Comparison of ENCODE assay signal across 23 mouse cellular contexts in the genomic region with DNA sequence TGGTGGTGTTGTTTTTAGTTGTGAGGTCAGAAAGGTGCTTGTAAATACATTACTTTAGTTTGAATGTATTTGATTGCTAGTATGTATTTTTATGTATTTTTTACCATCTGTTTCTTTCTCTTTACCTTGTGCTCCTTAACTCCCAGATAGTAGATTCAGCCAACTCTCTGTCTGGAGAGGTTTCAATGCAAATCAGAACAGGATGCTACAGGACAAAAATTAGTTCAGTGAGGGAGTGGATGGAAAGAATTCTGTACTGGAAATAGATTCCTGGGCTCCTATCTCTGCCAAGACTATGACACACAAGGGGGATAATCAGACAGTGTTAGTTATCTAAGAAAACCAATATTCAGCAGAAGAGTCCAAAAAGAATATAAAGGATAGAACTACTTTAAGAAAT. TPM values are rescaled to one million over a fixed set of nuclear protein-coding genes. Genes with fewer than 3 reads are reported as not detected.
"Had no signal": no experiment of that assay in that cellular context is flagged by ENCODE, and none has a peak within 500 bp of the region (broad histone marks: within the 10 kb centered on the region; RNA-seq: fewer than 3 reads in every experiment).

No protein-coding gene starts in this region.

- DNase-seq: retina, postnatal 1 day; right cerebral cortex, postnatal 25 days; right cerebral cortex, postnatal 4 days; spleen, adult 18-20 months; thymus, adult 18-20 months; thymus, adult 2 months; thymus, postnatal 14 days; thymus, postnatal 25 days; thymus, postnatal 36 days; thymus, postnatal 4 days had no signal

- H3K27me3 ChIP-seq: neural tube, embryonic 12.5 days; neural tube, embryonic 13.5 days; neural tube, embryonic 15.5 days; stomach, embryonic 15.5 days had no signal

- H3K4me2 ChIP-seq: neural tube, embryonic 12.5 days; neural tube, embryonic 13.5 days; neural tube, embryonic 15.5 days; stomach, embryonic 15.5 days had no signal

- H3K4me3 ChIP-seq: neural tube, embryonic 12.5 days; neural tube, embryonic 13.5 days; neural tube, embryonic 15.5 days; stomach, embryonic 15.5 days had no signal

- H3K9ac ChIP-seq: neural tube, embryonic 12.5 days; neural tube, embryonic 13.5 days; neural tube, embryonic 15.5 days; stomach, embryonic 15.5 days had no signal

- H3K27ac ChIP-seq: neural tube, embryonic 12.5 days; neural tube, embryonic 13.5 days; neural tube, embryonic 15.5 days; stomach, embryonic 15.5 days; stomach, postnatal 0 days had no signal

- H3K4me1 ChIP-seq: neural tube, embryonic 12.5 days; neural tube, embryonic 13.5 days; neural tube, embryonic 15.5 days; stomach, embryonic 15.5 days had no signal

RNA-seq across cellular contexts. Expression of a gene that starts 25.6 kb away (rescaled TPM):
- polyA plus RNA-seq: neural tube, embryonic 11.5 days; neural tube, embryonic 12.5 days; neural tube, embryonic 13.5 days; neural tube, embryonic 14.5 days; neural tube, embryonic 15.5 days; small intestine, adult 2 months; spleen, adult 2 months; stomach, embryonic 14.5 days; stomach, embryonic 15.5 days; stomach, embryonic 16.5 days; stomach, postnatal 0 days; thymus, adult 2 months; thymus, postnatal 0 days; urinary bladder, adult 2 months had no signal
